Mouse (Mus musculus): ENCODE measurements around the gene Pdia5.

- no peak for TF ChIP-seq EP300 (IDR thresholded peaks at IDR 0.05)
- TF ChIP-seq CTCF (IDR thresholded peaks at IDR 0.05), result no peak
Observed at GRCm38 (mm10) chr16:35487056-35487455, 3.6 kb downstream of the Pdia5 start.

All from lung, postnatal 0 days (tissue).